Mouse (Mus musculus) embryo, embryonic 11.5 days (tissue): ENCODE measurements around the gene Emid1.

Experiments
- DNase-seq: peaks from one replicate; pipeline ENCODE4 v3.0.0-alpha.2; 2012; ENCODE audit warnings: low read depth, low spot score

The Emid1 gene

DNA sequence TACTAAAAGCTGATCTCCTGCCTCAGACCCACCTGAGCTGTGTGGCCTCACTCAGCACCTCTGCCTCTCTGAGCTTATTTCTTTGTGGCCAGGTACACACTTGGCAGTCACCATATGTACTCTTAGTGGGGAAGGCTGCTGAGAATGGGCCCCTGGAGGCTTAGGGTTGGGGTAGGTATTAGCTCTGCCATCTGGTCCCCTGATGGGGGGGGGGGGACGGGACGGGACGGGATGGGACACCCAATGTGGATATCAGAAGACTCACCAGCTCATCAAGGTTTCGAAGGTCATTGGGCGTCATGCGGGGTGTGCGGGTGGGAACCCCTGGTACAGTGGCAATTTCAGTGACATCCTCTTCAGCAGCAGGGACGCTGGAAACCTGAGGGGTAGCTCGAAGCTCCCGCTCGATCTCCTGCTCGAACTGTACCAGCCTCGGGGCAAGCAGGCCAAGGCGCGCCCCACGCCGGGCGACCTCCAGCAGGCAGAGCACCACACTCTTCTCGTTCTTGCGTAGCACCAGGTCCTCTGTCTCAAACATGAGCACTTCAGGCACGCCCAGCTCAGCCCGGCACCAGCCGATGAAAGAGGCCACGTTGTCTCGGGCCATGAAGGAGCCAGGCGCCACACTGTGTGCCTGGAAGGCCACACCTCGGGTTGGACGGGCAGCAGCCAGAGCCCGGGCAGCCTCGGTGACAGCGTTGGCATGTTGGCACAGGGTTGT is 88.3 kb downstream of the Emid1 start:
- no peak for DNase-seq

DNA sequence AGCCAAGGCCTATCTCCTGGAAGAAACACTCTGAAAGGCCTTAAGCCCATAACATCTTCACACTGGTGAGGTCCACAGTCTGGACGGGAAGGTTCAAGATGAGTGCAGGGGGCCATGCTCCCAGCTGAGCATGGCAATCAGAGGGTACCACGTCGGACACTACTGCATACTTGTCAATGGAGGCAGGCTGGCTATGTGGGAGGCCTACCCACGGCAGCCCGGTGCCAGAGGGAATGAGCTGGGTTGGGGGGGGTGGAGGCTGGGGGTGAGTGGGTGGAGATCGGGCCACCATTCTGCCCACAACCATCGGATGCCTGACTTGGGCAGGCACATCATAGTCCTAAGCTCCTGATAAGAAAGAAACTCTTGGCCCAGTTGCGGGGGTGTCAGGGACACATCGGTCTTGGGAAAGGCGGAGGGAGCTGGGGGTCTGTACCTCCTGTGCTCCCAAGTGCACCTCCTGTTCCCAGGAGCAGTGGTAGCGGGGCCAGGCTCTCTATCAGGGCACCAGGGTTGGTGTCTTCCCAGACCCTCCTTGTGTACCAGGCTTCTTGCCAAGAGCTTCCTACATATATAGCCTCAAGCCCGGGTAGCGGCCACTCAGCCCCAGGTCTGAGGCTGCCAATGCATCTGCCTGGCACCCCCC is 89.1 kb downstream of the Emid1 start:
- DNase-seq: no peak

DNA sequence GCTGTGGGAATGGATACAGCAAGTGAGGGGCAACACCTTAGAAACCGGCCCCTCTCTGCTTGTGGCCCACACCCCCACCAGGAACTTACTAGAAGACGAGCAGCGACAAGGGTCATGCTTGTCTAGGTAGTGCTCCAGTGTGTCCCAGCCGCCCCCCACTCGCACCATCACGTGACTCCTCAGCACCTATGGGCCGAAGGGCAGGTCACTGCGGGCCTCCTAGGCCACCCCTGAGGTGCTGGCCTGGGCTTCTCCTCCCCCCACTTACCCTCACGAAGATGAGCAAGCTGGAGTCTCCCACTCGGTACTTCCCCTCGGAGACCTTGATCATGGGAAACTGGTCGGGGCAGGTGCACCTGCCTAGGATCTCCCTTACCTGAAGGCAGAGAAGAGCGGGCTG is 89.7 kb downstream of the Emid1 start:
- no peak for DNase-seq

DNA sequence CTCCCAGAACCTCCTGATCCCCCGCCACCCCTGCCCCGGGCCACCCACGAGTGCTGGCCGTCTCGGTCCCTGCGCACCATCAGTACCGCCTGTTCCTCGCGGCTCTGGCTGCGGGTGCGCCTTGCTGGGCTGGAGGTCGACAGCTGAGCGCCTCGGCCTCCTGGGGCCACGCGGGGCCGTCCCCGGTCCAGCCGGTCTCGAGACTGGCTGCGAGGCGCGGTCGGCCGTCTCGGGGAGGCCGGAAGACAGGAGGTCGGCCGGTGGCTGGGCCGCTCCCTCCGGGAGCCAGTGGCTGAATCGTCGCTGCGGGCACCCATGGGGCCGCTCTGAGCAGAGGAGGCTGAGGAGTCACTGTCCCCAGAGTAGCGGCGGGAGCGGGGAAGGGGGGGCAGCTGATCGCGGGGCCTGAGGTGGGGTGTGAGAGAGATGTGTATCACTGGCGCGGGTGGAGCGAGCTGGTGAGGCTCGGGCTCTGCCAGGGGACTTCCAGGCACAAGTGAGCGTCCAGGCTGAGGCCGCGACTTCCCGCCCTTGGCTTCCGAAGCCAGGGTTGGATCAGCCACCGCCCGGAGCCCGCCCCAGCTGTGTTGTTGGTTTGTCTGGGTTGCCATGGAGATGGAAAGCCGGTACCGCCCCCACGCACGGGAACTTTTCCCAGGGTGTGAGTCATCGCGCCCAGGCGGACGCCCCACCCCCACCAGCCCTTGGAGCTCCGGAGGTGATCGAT is 90.5 kb downstream of the Emid1 start:
- peak; percentile 63 for DNase-seq

DNA sequence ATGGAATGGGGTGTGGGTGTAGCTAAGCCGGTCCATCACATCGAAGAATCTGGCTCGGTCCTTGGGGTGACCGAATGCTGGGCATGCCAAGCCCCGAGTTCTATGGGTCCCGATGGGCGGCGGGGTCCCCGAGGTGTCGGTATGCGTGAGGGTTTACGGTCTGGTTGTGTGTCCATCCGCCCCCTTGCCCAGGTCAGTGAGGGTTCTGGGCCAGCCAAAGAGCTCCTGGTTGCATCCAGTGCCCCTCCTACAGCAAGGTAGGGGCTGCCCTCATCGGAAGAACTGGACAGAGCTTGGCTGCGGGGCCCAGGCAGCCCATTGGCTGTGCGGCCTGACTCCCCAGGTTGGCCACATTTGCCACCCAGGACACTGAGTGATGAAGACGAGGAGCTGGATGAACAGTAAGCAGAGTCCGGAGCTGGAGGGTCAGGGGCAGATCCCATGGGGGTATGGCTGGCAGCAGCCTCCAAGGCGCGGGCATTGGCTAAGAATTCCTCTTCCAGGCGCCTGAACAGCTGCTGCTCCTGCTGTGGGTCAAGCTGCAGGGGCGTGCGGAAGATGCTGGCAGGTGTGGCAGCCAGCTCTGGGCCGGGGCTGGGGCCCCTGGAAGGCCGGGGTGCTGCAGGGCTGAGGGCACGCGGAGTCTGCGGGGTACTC is 91.2 kb downstream of the Emid1 start:
- DNase-seq: no peak

DNA sequence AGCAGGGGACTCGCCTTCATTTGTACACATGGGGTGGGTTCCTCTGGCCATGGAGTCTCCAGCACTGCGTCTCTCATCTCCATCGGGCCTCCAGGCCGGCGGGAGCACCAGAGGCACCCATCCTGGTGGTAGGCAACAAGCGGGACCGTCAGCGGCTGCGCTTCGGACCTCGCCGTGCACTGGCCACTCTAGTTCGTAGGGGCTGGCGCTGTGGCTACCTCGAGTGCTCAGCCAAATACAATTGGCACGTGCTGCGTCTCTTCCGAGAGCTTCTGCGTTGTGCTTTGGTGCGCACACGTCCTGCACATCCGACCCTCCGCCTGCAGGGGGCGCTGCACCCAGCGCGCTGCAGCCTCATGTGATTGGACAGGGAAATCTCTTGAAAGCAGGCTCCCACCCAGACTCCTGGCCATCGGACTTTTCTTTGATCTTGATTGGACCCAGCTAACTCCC is 92.3 kb downstream of the Emid1 start:
- no peak for DNase-seq

DNA sequence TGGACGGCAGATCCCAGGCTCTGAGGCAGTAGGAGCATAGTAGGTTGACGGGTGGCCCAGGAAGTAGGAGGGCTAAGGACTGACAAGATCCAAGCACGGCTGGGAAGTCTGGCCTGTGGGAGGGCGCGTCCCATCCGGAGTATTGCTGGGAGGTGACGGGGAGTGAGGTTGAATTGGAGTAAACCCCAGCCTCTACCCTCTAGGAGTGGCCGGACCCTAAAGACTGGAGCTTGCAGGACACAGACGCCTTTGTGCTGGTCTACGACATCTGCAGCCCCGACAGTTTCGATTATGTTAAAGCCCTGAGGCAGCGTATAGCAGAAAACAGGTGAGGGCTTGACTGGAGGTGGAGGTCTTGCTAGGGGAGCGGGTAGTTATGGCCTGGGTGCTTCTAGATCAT is 92.8 kb downstream of the Emid1 start:
- DNase-seq: no peak

DNA sequence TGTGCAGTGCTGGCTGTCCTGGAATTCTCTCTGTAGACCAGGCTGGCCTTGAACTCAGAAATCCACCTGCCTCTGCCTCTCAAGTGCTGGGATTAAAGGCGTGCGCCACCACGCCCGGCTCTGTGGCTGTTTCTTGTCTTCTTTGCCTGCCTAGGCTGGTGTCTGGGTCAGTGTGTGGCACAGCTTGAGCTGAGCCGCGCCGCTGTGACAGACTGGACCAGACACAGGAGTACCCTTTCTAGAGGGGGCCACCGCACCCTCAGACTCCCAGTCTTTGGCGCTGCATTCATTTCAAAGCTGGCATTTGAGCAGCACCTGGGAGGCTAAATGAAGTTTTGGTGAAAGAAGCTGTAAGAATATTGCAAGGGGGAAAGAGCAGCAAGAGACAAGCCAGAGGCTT is 93.3 kb downstream of the Emid1 start:
- DNase-seq: no peak

DNA sequence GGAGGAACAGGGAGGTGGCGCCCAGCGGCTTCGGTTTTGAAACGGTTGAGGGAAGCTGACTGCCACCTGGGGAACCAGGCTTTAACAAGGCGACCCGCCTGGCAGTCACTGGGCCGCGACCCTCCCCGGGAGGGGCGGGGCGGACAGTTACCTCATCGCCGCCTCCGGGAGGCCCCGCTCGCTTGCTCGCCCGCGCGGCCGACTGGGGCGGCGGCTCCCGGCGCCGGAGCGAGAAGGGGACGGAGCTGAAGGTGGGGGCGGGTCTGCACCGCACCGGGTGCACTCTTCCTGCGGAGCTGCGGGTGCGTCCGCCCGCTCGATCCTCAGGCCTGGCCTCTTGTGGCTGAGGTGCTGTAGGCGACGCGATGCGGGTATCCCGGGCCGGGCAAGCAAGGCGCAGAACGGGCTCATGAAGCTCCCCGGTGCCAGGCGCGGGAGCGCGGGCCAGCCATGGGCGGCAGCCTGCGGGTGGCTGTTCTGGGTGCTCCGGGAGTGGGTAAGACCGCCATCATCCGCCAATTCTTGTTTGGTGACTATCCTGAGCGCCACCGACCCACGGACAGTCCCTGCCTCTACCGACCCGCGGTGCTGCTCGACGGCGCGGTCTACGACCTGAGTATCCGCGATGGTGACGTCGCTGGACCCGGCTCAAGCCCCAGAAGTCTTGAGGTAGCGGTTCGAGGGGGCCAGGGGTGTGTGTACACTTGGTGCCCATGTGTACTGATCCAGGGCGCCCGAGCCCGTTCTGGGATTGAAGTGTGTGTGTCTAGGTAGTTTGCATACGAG is 94.0 kb downstream of the Emid1 start, which contains the start of gene Rasl10a:
Rasl10a (plus strand) TSS at position 273 of the 786 bp plus-strand sequence.
- DNase-seq: no peak

DNA sequence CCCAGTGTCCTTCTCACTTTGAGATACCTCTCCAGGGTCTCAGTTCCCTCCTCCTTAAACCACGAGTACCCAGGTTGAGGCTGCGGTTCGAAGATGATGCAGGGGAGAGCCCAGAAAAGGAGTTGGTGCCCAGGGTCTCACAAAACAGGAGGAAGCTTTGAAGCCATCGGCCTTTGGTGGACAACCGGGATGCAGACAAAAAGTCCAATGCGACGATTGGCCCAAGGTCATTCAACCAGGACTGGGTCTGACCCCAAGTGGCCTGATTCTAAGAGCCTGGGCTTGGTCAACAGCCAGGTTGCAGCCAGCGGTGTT is 94.6 kb downstream of the Emid1 start:
- no peak for DNase-seq

DNA sequence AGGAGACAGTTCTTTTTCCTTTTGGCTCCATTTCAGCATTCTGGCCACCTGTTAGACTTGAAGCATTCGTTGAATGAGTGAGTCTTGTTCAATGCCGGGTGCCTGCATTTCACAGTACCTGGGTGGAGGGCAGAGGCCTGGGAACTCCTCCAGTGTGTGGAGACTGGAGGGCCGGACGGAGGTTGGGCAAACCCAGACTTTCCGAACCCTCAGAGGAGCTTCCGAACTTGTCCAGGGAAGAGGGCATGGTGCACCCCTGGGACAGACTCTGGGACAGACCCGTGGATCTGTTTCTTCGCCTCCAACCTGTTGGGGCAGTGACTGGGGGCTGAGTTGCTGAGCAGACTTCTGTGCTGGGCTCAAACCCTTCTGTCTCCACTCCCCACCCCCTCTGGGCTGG is 95.0 kb downstream of the Emid1 start:
- DNase-seq: no peak
